26 mouse cellular contexts compared by ENCODE assay signal in the genomic region with DNA sequence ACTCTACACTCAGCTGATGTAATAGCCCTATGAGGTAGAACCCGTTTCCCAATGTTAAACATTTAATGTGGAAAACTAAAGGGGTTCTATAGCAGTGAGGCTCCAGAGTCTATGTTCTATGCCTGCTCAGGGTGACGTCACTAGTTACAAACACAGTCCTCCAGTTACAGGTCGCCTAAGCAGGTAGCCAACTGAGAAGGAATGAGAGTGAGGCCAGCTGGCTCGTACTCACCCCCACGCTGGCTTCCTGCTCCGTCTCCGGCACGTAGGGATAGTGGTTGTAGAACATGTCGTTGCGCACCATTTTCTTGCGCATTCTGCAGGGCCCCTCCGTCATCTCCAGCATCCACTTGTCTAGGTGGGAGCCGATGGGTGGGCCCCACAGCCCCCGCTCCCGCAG.
A peak's percentile ranks its signal among the peaks of the same experiment; 100 is the strongest.
DNase-seq lines count a peak whose midpoint lies in the region; ATAC-seq lines count a peak whose summit lies in the region.
"Had no signal": no experiment of that assay in that cellular context is flagged by ENCODE, and none has a peak within 500 bp of the region (broad histone marks: within the 10 kb centered on the region; RNA-seq: fewer than 3 reads in every experiment).

No protein-coding gene starts in this region.

- no peak overlapping the region for H3K27ac ChIP-seq in lung, embryonic 16.5 days (ENCODE audit: low read length)
- no peak overlapping the region for H3K27ac ChIP-seq in intestine, embryonic 15.5 days
- H3K27ac ChIP-seq: embryonic facial prominence, embryonic 10.5 days; embryonic facial prominence, embryonic 15.5 days; forebrain, embryonic 12.5 days; hindbrain, postnatal 0 days; limb, embryonic 13.5 days; lung, embryonic 15.5 days; neural tube, embryonic 12.5 days; stomach, postnatal 0 days had no signal

- WGBS in lung, embryonic 16.5 days: 84% methylated on average over 15 of the region's 15 CpGs
- 91% methylated on average over 15 of the region's 15 CpGs for WGBS in intestine, embryonic 15.5 days

- H3K27me3 ChIP-seq in lung, embryonic 16.5 days (ENCODE audit: control insufficient read depth, insufficient read depth, low read depth, low read length): no peaks in the 10 kb centered on the region
- no peaks in the 10 kb centered on the region for H3K27me3 ChIP-seq in intestine, embryonic 15.5 days (replicated peaks)
- H3K27me3 ChIP-seq: embryonic facial prominence, embryonic 15.5 days; forebrain, embryonic 12.5 days; limb, embryonic 13.5 days; lung, embryonic 15.5 days; neural tube, embryonic 12.5 days had no signal

- H3K4me1 ChIP-seq in lung, embryonic 16.5 days (replicated peaks; ENCODE audit: control insufficient read depth, insufficient read depth, low read length): peaks cover 9% of the 10 kb centered on the region
- H3K4me1 ChIP-seq in intestine, embryonic 15.5 days (replicated peaks): no peaks in the 10 kb centered on the region
- H3K4me1 ChIP-seq: embryonic facial prominence, embryonic 10.5 days; embryonic facial prominence, embryonic 15.5 days; forebrain, embryonic 12.5 days; limb, embryonic 13.5 days; lung, embryonic 15.5 days; neural tube, embryonic 12.5 days had no signal

- no peak overlapping the region for H3K4me2 ChIP-seq in lung, embryonic 16.5 days (ENCODE audit: low read depth, low read length)
- H3K4me2 ChIP-seq in intestine, embryonic 15.5 days (replicated peaks): no peak overlapping the region
- H3K4me2 ChIP-seq: embryonic facial prominence, embryonic 15.5 days; forebrain, embryonic 12.5 days; limb, embryonic 13.5 days; liver, embryonic 11.5 days; lung, embryonic 15.5 days; neural tube, embryonic 12.5 days had no signal

- H3K36me3 ChIP-seq in lung, embryonic 16.5 days (ENCODE audit: control insufficient read depth, insufficient read depth, low read length): peaks cover 57% of the 10 kb centered on the region
- H3K36me3 ChIP-seq in intestine, embryonic 15.5 days: peaks cover 46% of the 10 kb centered on the region

- peak; percentile 69 for DNase-seq in cerebellum, adult 11-12 months
- no peak for DNase-seq in cerebellum, adult 11 months
- no peak for DNase-seq in lung, postnatal 14 days
- DNase-seq in cerebellum, adult 9-10 months: peak; percentile 63
- peak; percentile 47 to 55 for DNase-seq in cerebellum, postnatal 36 days
- DNase-seq: adrenal gland, postnatal 14 days; forebrain, postnatal 0 days; gastrocnemius, postnatal 14 days; right cerebral cortex, adult 18-20 months; spleen, adult 18-20 months; thymus, adult 18-20 months; thymus, postnatal 36 days had no signal

- H3K4me3 ChIP-seq in lung, embryonic 16.5 days (ENCODE audit: low read length): no peak overlapping the region
- no peak overlapping the region for H3K4me3 ChIP-seq in intestine, embryonic 15.5 days (replicated peaks)
- H3K4me3 ChIP-seq: embryonic facial prominence, embryonic 10.5 days; embryonic facial prominence, embryonic 15.5 days; forebrain, embryonic 12.5 days; limb, embryonic 13.5 days; lung, embryonic 15.5 days; myocyte; neural tube, embryonic 12.5 days had no signal

- ATAC-seq in lung, embryonic 16.5 days (ENCODE audit: low read depth): 0 out of 2 replicates have a peak, but pooled peaks have one; percentile 18
- ATAC-seq in intestine, embryonic 15.5 days: no peak
- ATAC-seq: forebrain, postnatal 0 days; hindbrain, postnatal 0 days; intestine, embryonic 16.5 days; midbrain, embryonic 16.5 days had no signal

- no peak overlapping the region for H3K9ac ChIP-seq in lung, embryonic 16.5 days (ENCODE audit: low read length)
- no peak overlapping the region for H3K9ac ChIP-seq in intestine, embryonic 15.5 days
- H3K9ac ChIP-seq: embryonic facial prominence, embryonic 15.5 days; forebrain, embryonic 12.5 days; forebrain, postnatal 0 days; limb, embryonic 13.5 days; lung, embryonic 15.5 days; neural tube, embryonic 12.5 days had no signal

- no peaks in the 10 kb centered on the region for H3K9me3 ChIP-seq in lung, embryonic 16.5 days (ENCODE audit: control insufficient read depth, low read length)
- no peaks in the 10 kb centered on the region for H3K9me3 ChIP-seq in intestine, embryonic 15.5 days
- H3K9me3 ChIP-seq: embryonic facial prominence, embryonic 10.5 days; embryonic facial prominence, embryonic 15.5 days; forebrain, embryonic 12.5 days; limb, embryonic 13.5 days; lung, embryonic 15.5 days; neural tube, embryonic 12.5 days had no signal

Comparison
In these comparisons a context has a peak if more than half of its experiments do, and no peak if none do; other contexts are left out.
1. DNase-seq: peak in cerebellum, adult 11-12 months (single experiment), cerebellum, adult 9-10 months (single experiment) and cerebellum, postnatal 36 days (2 of 2); none in cerebellum, adult 11 months (single experiment) and lung, postnatal 14 days (single experiment).